Mouse (Mus musculus) T-helper 1 cell (primary cell): ENCODE data around the gene Gm973.

Experiments used
- in situ Hi-C: fragments of 300-600 bp; cut with MboI, MseI; formaldehyde crosslinking; loops from one replicate; pipeline ENCODE4 v1.15.1; 2025; ENCODE audit warnings: high pct_unique_total_duplicates

Gm973 gene

GRCm38 (mm10) chr1:59492432-59492831 is 23.6 kb upstream of the Gm973 start:
- in situ Hi-C loops: no loop called here

- in situ Hi-C loops: no loop called here
These were observed 20.1 kb upstream of the Gm973 start for GRCm38 (mm10) chr1:59495970-59496369.

GRCm38 (mm10) chr1:59497741-59498613 is 18.1 kb upstream of the Gm973 start:
- in situ Hi-C loops: no loop called here

- in situ Hi-C loops: no loop called here
These were observed 16.7 kb upstream of the Gm973 start for GRCm38 (mm10) chr1:59499327-59499726.

- in situ Hi-C loops: no loop called here
These were observed 13.7 kb upstream of the Gm973 start for GRCm38 (mm10) chr1:59502355-59502754.

- in situ Hi-C loops: no loop called here
These were observed 12.3 kb upstream of the Gm973 start for GRCm38 (mm10) chr1:59503659-59504301.

- in situ Hi-C loops: no loop called here
These were observed 11.8 kb upstream of the Gm973 start for GRCm38 (mm10) chr1:59504302-59504700.

- in situ Hi-C loops: no loop called here
These were observed 7.5 kb upstream of the Gm973 start for GRCm38 (mm10) chr1:59508463-59509139.

GRCm38 (mm10) chr1:59511566-59512270 is 4.3 kb upstream of the Gm973 start:
- in situ Hi-C loops: no loop called here

- in situ Hi-C loops: no loop called here
These were observed 4.3 kb downstream of the Gm973 start for GRCm38 (mm10) chr1:59520226-59520837.

GRCm38 (mm10) chr1:59522456-59522855 is 6.4 kb downstream of the Gm973 start:
- in situ Hi-C loops: no loop called here

GRCm38 (mm10) chr1:59523378-59523958 is 7.4 kb downstream of the Gm973 start:
- in situ Hi-C loops: no loop called here

- in situ Hi-C loops: no loop called here
These were observed 8.0 kb downstream of the Gm973 start for GRCm38 (mm10) chr1:59524071-59524470.

- in situ Hi-C loops: no loop called here
These were observed 8.7 kb downstream of the Gm973 start for GRCm38 (mm10) chr1:59524759-59525158.

- in situ Hi-C loops: no loop called here
These were observed 11.2 kb downstream of the Gm973 start for GRCm38 (mm10) chr1:59527219-59527618.

- in situ Hi-C loops: no loop called here
These were observed 19.1 kb downstream of the Gm973 start for GRCm38 (mm10) chr1:59534976-59535810.

GRCm38 (mm10) chr1:59538381-59538780 is 22.3 kb downstream of the Gm973 start:
- in situ Hi-C loops: no loop called here

GRCm38 (mm10) chr1:59540537-59541148 is 24.6 kb downstream of the Gm973 start:
- in situ Hi-C loops: no loop called here

GRCm38 (mm10) chr1:59541271-59542020 is 25.4 kb downstream of the Gm973 start:
- in situ Hi-C loops: no loop called here
